Mouse (Mus musculus): Measurements from ENCODE around the gene Uhrf1. TPM values are rescaled to one million over a fixed set of nuclear protein-coding genes. Genes with fewer than 3 reads are reported as not detected.

The Uhrf1 gene
- total RNA-seq, 2 experiments from 2014 or later: 5.9 to 6.3 TPM

GRCm38 (mm10) chr17:56273986-56274385 is 29.1 kb upstream of the Uhrf1 start:
- no peak for DNase-seq (ENCODE audit: low spot score in 2 of 2)

- no peak for DNase-seq (ENCODE audit: low spot score in 2 of 2)
Measured at GRCm38 (mm10) chr17:56275842-56276480, 27.2 kb upstream of the Uhrf1 start.

GRCm38 (mm10) chr17:56276643-56277566 is 26.2 kb upstream of the Uhrf1 start, which contains the start of gene Ticam1:
TSS of gene Ticam1 (minus strand) at chr17:56276786.
- peak; percentile 58 to 69 for DNase-seq (ENCODE audit: low spot score in 2 of 2)

GRCm38 (mm10) chr17:56277567-56277893 is 25.6 kb upstream of the Uhrf1 start:
- no peak for DNase-seq (ENCODE audit: low spot score in 2 of 2)

GRCm38 (mm10) chr17:56278340-56278739 is 24.8 kb upstream of the Uhrf1 start:
- DNase-seq (ENCODE audit: low spot score in 2 of 2): no peak

- no peak for DNase-seq (ENCODE audit: low spot score in 2 of 2)
Measured at GRCm38 (mm10) chr17:56279481-56280155, 23.5 kb upstream of the Uhrf1 start.

- DNase-seq (ENCODE audit: low spot score in 2 of 2): no peak
Measured at GRCm38 (mm10) chr17:56281193-56281592, 21.9 kb upstream of the Uhrf1 start.

GRCm38 (mm10) chr17:56282802-56283201 is 20.3 kb upstream of the Uhrf1 start:
- no peak for DNase-seq (ENCODE audit: low spot score in 2 of 2)

- DNase-seq (ENCODE audit: low spot score in 2 of 2): peak; percentile 46 to 50
Measured at GRCm38 (mm10) chr17:56283316-56283715, 19.8 kb upstream of the Uhrf1 start.

GRCm38 (mm10) chr17:56285995-56286394 is 17.1 kb upstream of the Uhrf1 start:
- DNase-seq (ENCODE audit: low spot score in 2 of 2): no peak

- DNase-seq (ENCODE audit: low spot score in 2 of 2): no peak
Measured at GRCm38 (mm10) chr17:56287830-56288229, 15.3 kb upstream of the Uhrf1 start.

- no peak for DNase-seq (ENCODE audit: low spot score in 2 of 2)
Measured at GRCm38 (mm10) chr17:56288866-56289265, 14.3 kb upstream of the Uhrf1 start.

GRCm38 (mm10) chr17:56289371-56290331 is 13.5 kb upstream of the Uhrf1 start:
- peak in 1 of 2 experiments; percentile 22 for DNase-seq (ENCODE audit: low spot score in 2 of 2)

GRCm38 (mm10) chr17:56290388-56291170 is 12.5 kb upstream of the Uhrf1 start:
- peak; percentile 79 to 84 for DNase-seq (ENCODE audit: low spot score in 2 of 2)

GRCm38 (mm10) chr17:56291171-56291511 is 12.0 kb upstream of the Uhrf1 start:
- peak; percentile 84 to 85 for DNase-seq (ENCODE audit: low spot score in 2 of 2)

GRCm38 (mm10) chr17:56291826-56292475 is 11.2 kb upstream of the Uhrf1 start:
- DNase-seq (ENCODE audit: low spot score in 2 of 2): no peak

- no peak for DNase-seq (ENCODE audit: low spot score in 2 of 2)
Measured at GRCm38 (mm10) chr17:56292531-56293222, 10.4 kb upstream of the Uhrf1 start, which contains the start of gene Plin3. TSS of gene Plin3 (minus strand) at chr17:56292873.

- no peak for DNase-seq (ENCODE audit: low spot score in 2 of 2)
Measured at GRCm38 (mm10) chr17:56293291-56293690, 9.8 kb upstream of the Uhrf1 start.

- DNase-seq (ENCODE audit: low spot score in 2 of 2): peak in 1 of 2 experiments; percentile 36
Measured at GRCm38 (mm10) chr17:56294241-56294640, 8.9 kb upstream of the Uhrf1 start.

Data from layer of hippocampus, postnatal 10 days (tissue).